In genomic region chr4:155152476-155152875, GRCm38 (mm10) we compare ENCODE assay signal across 21 mouse cellular contexts.
A peak's percentile ranks its signal among the peaks of the same experiment; 100 is the strongest.
DNase-seq lines count a peak whose midpoint lies in the region; ATAC-seq and TF ChIP-seq lines count a peak whose summit lies in the region.
"Had no signal": no experiment of that assay in that cellular context is flagged by ENCODE, and none has a peak within 500 bp of the region (broad histone marks: within the 10 kb centered on the region; RNA-seq: fewer than 3 reads in every experiment).

No protein-coding gene starts in this region.

- H3K27ac ChIP-seq in heart, embryonic 13.5 days (replicated peaks): peak overlapping the region; percentile 85; the same call in 1 of the 2 replicates
- peak overlapping the region; percentile 95; the same call in 1 of the 2 replicates for H3K27ac ChIP-seq in limb, embryonic 15.5 days
- H3K27ac ChIP-seq: hindbrain, embryonic 14.5 days; left cerebral cortex, adult 2 months; midbrain, embryonic 10.5 days had no signal

- 85% methylated on average over 6 of the region's 6 CpGs for WGBS in heart, embryonic 13.5 days
- whole genome bisulfite sequencing in lung, adult 2 months: 87% methylated on average over 6 of the region's 6 CpGs
- WGBS in limb, embryonic 15.5 days: 84% methylated on average over 6 of the region's 6 CpGs

- 0 out of 2 replicates have a peak, but pooled peaks have one; percentile 4 for TF ChIP-seq POLR2A in lung, adult 2 months (IDR thresholded peaks at IDR 0.05; ENCODE audit: borderline replicate concordance, extremely low read depth, low read depth, low read length)

- peaks cover 55% of the 10 kb centered on the region for H3K4me1 ChIP-seq in heart, embryonic 13.5 days
- peaks cover 29% of the 10 kb centered on the region for H3K4me1 ChIP-seq in lung, adult 2 months (ENCODE audit: control insufficient read depth, insufficient read depth, low read length)
- peaks cover 65% of the 10 kb centered on the region for H3K4me1 ChIP-seq in limb, embryonic 15.5 days

- H3K27me3 ChIP-seq in heart, embryonic 13.5 days (replicated peaks): no peaks in the 10 kb centered on the region
- no peaks in the 10 kb centered on the region for H3K27me3 ChIP-seq in limb, embryonic 15.5 days
- H3K27me3 ChIP-seq: embryonic facial prominence, embryonic 12.5 days; neural tube, embryonic 15.5 days; Patski had no signal

- H3K9ac ChIP-seq in heart, embryonic 13.5 days: 0 out of 2 replicates have a peak overlapping the region, but pooled peaks have one; percentile 87
- no peak overlapping the region for H3K9ac ChIP-seq in limb, embryonic 15.5 days
- H3K9ac ChIP-seq: embryonic facial prominence, embryonic 12.5 days; hindbrain, embryonic 14.5 days; lung, embryonic 14.5 days; neural tube, embryonic 15.5 days had no signal

- no peak overlapping the region for H3K4me3 ChIP-seq in heart, embryonic 13.5 days
- H3K4me3 ChIP-seq in lung, adult 2 months (replicated peaks; ENCODE audit: extremely low read depth, low read depth, low read length): no peak overlapping the region
- no peak overlapping the region for H3K4me3 ChIP-seq in limb, embryonic 15.5 days
- H3K4me3 ChIP-seq: embryonic facial prominence, embryonic 12.5 days; left cerebral cortex, adult 2 months; midbrain, embryonic 10.5 days; neural tube, embryonic 15.5 days had no signal

- no peak for DNase-seq in heart, adult 18-20 months
- DNase-seq in lung, adult 2 months: no peak
- DNase-seq in lung, adult 18-20 months: no peak
- peak; percentile 96 for DNase-seq in cerebellum, adult 8-10 months
- no peak for DNase-seq in yolk sac, embryonic 10.5 days (ENCODE audit: low spot score)
- DNase-seq in ovary, postnatal 10 days (ENCODE audit: low spot score): no peak
- DNase-seq: gastrocnemius, postnatal 14 days; kidney, adult 18-20 months; liver; right cerebral cortex, adult 18-20 months; spleen, adult 18-20 months; thymus, postnatal 14 days had no signal

- H3K9me3 ChIP-seq in heart, embryonic 13.5 days: no peaks in the 10 kb centered on the region
- H3K9me3 ChIP-seq in limb, embryonic 15.5 days: no peaks in the 10 kb centered on the region
- H3K9me3 ChIP-seq: embryonic facial prominence, embryonic 12.5 days; midbrain, embryonic 10.5 days; neural tube, embryonic 15.5 days had no signal

- ATAC-seq in heart, embryonic 13.5 days (ENCODE audit: extremely low read depth, insufficient number of reproducible peaks, low FRiP score, low TSS enrichment): no peak
- ATAC-seq in limb, embryonic 15.5 days (ENCODE audit: insufficient number of reproducible peaks, low FRiP score, low TSS enrichment, low read depth): no peak
- ATAC-seq: Patski had no signal

- H3K36me3 ChIP-seq in heart, embryonic 13.5 days: peaks cover 50% of the 10 kb centered on the region
- peaks cover 44% of the 10 kb centered on the region for H3K36me3 ChIP-seq in limb, embryonic 15.5 days

- no peak for TF ChIP-seq CTCF in lung, adult 2 months (IDR thresholded peaks at IDR 0.05; ENCODE audit: insufficient read depth, low read length)

- no peak overlapping the region for H3K4me2 ChIP-seq in heart, embryonic 13.5 days
- H3K4me2 ChIP-seq in limb, embryonic 15.5 days: no peak overlapping the region
- H3K4me2 ChIP-seq: embryonic facial prominence, embryonic 12.5 days; hindbrain, embryonic 14.5 days; neural tube, embryonic 15.5 days had no signal
